In the genomic region with DNA sequence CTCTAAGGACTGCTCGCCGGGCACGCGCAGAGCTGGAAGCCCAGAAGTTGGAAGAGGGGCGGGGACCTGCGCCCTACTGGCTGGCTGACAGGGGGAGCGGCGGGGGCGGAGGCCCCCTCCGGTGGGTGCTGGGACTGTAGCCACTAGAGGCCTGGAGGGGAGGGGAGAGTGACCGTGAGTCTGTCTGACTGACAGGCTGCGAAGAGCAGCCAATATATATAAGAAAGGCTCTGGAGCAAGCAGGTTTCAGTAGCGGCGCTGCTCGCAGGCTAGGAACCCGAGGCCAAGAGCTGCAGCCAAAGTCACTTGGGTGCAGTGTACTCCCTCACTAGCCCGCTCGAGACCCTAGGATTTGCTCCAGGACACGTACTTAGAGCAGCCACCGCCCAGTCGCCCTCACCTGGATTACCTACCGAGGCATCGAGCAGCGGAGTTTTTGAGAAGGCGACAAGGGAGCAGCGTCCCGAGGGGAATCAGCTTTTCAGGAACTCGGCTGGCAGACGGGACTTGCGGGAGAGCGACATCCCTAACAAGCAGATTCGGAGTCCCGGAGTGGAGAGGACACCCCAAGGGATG, we compare ENCODE assay signal across 8 mouse cellular contexts. TPM values are rescaled to one million over a fixed set of nuclear protein-coding genes. Genes with fewer than 3 reads are reported as not detected.
A peak's percentile ranks its signal among the peaks of the same experiment; 100 is the strongest.
DNase-seq lines count a peak whose midpoint lies in the region; ATAC-seq and TF ChIP-seq lines count a peak whose summit lies in the region.

Gene Dll4 (plus strand): TSS at position 217 of the 576 bp plus-strand sequence.

- no peak for DNase-seq in left cerebral cortex, adult 2 months (ENCODE audit: extremely low spot score in 1 of 2, low spot score in 2 of 2)
- no peak for DNase-seq in left cerebral cortex, adult 9 months (ENCODE audit: low spot score in 2 of 2)
- peak; percentile 67 to 80 for DNase-seq in adrenal gland, postnatal 36 days
- DNase-seq in heart, adult 11 months = peak; percentile 99
- DNase-seq in liver, postnatal 0 days = peak; percentile 63
- DNase-seq in layer of hippocampus, adult 8-10 months (ENCODE audit: low spot score in 2 of 2) = no peak

- peak within 1 kb of the TSS; percentile 44; the same call in 1 of the 2 replicates for H3K27ac ChIP-seq in left cerebral cortex, adult 2 months
- peak within 1 kb of the TSS; percentile 44 for H3K27ac ChIP-seq in intestine, embryonic 16.5 days (ENCODE audit: low read length)
- H3K27ac ChIP-seq in liver, postnatal 0 days (ENCODE audit: low read depth) = no peak within 1 kb of the TSS; the same call in 1 of the 2 replicates
- no peak within 1 kb of the TSS for H3K27ac ChIP-seq in neural tube, embryonic 15.5 days (replicated peaks)

- H3K9ac ChIP-seq in intestine, embryonic 16.5 days (ENCODE audit: low read depth, low read length) = peak within 1 kb of the TSS; percentile 69
- H3K9ac ChIP-seq in liver, postnatal 0 days (replicated peaks) = peak within 1 kb of the TSS; percentile 50
- peak within 1 kb of the TSS; percentile 59 for H3K9ac ChIP-seq in neural tube, embryonic 15.5 days (replicated peaks)

- peaks cover 46% of the 10 kb centered on the region for H3K27me3 ChIP-seq in intestine, embryonic 16.5 days (replicated peaks; ENCODE audit: control insufficient read depth, insufficient read depth, low read length)
- peaks cover 80% of the 10 kb centered on the region for H3K27me3 ChIP-seq in liver, postnatal 0 days (ENCODE audit: insufficient read depth, low read length)
- H3K27me3 ChIP-seq in neural tube, embryonic 15.5 days (replicated peaks) = peaks cover 93% of the 10 kb centered on the region

- peak within 1 kb of the TSS; percentile 50 for H3K4me3 ChIP-seq in left cerebral cortex, adult 2 months
- H3K4me3 ChIP-seq in intestine, embryonic 16.5 days (ENCODE audit: low read length) = peak within 1 kb of the TSS; percentile 63
- peak within 1 kb of the TSS; percentile 55 for H3K4me3 ChIP-seq in liver, postnatal 0 days (ENCODE audit: low read depth, low read length)
- peak within 1 kb of the TSS; percentile 50 for H3K4me3 ChIP-seq in neural tube, embryonic 15.5 days (replicated peaks)

- intact Hi-C loops in left cerebral cortex, adult 2 months (cut with DNase I) = no loop called here

- ATAC-seq in intestine, embryonic 16.5 days = peak; percentile 56
- peak; percentile 30 for ATAC-seq in liver, postnatal 0 days
- 0 out of 2 replicates have a peak, but pooled peaks have one; percentile 15 for ATAC-seq in neural tube, embryonic 15.5 days (ENCODE audit: low FRiP score)

- H3K9me3 ChIP-seq in intestine, embryonic 16.5 days (ENCODE audit: control insufficient read depth, low read length) = no peaks in the 10 kb centered on the region
- H3K9me3 ChIP-seq in liver, postnatal 0 days (ENCODE audit: low read length) = no peaks in the 10 kb centered on the region
- no peaks in the 10 kb centered on the region for H3K9me3 ChIP-seq in neural tube, embryonic 15.5 days (replicated peaks)

- H3K4me2 ChIP-seq in intestine, embryonic 16.5 days (ENCODE audit: low read depth, low read length) = peak within 1 kb of the TSS; percentile 99
- peak within 1 kb of the TSS; percentile 73 for H3K4me2 ChIP-seq in liver, postnatal 0 days (ENCODE audit: low read depth, low read length)
- H3K4me2 ChIP-seq in neural tube, embryonic 15.5 days = peak within 1 kb of the TSS; percentile 98

- H3K4me1 ChIP-seq in intestine, embryonic 16.5 days (ENCODE audit: control insufficient read depth, insufficient read depth, low read length) = peaks cover 42% of the 10 kb centered on the region
- peaks cover 52% of the 10 kb centered on the region for H3K4me1 ChIP-seq in liver, postnatal 0 days (ENCODE audit: insufficient read depth)
- peaks cover 76% of the 10 kb centered on the region for H3K4me1 ChIP-seq in neural tube, embryonic 15.5 days

- no peaks in the 10 kb centered on the region for H3K36me3 ChIP-seq in intestine, embryonic 16.5 days (ENCODE audit: control insufficient read depth, insufficient read depth, low read length)
- no peaks in the 10 kb centered on the region for H3K36me3 ChIP-seq in liver, postnatal 0 days (replicated peaks; ENCODE audit: insufficient read depth, low read length)
- H3K36me3 ChIP-seq in neural tube, embryonic 15.5 days = no peaks in the 10 kb centered on the region

- WGBS in intestine, embryonic 16.5 days = under 1% methylated on average over 33 of the region's 33 CpGs
- 1% methylated on average over 33 of the region's 33 CpGs for WGBS in liver, postnatal 0 days (ENCODE audit: insufficient replicate concordance)
- under 1% methylated on average over 32 of the region's 33 CpGs for WGBS in neural tube, embryonic 15.5 days

- no peak for TF ChIP-seq EP300 in liver, postnatal 0 days (IDR thresholded peaks at IDR 0.05; ENCODE audit: low read depth)

- TF ChIP-seq CTCF in left cerebral cortex, adult 2 months (IDR thresholded peaks at IDR 0.05) = peak; percentile 34
- peak; percentile 18; the same call in 1 of the 2 replicates for TF ChIP-seq CTCF in liver, postnatal 0 days (IDR thresholded peaks at IDR 0.05; ENCODE audit: low read depth)

RNA-seq across cellular contexts. Expression of gene Dll4, which starts in this region (rescaled TPM):
- 1 to 10 TPM; 2.3 to 2.4 TPM for total RNA-seq in left cerebral cortex, adult 2 months (2021)
- total RNA-seq in adrenal gland, postnatal 36 days (2021) = 10 to 100 TPM in 1 of 2 experiments, 1 to 10 TPM in 1; 7.2 to 10.6 TPM
- 8.4 and 8.7 TPM in 2 replicates for polyA plus RNA-seq in intestine, embryonic 16.5 days (2015; fragmentation: Nextera tagmentation; extraction: Ambion mirVana)
- polyA plus RNA-seq in liver, postnatal 0 days (2015; fragmentation: Nextera tagmentation; extraction: Ambion mirVana) = 1.8 and 1.9 TPM in 2 replicates
- polyA plus RNA-seq in neural tube, embryonic 15.5 days (2015; fragmentation: Nextera tagmentation; extraction: Ambion mirVana) = 3.9 and 10.4 TPM in 2 replicates
- total RNA-seq in layer of hippocampus, adult 8-10 months (2022) = 1 to 10 TPM; 2.1 to 3.7 (median 3.2) TPM

Comparison
In these comparisons a context has a peak if more than half of its experiments do, and no peak if none do; other contexts are left out.
1. DNase-seq: peak in adrenal gland, postnatal 36 days (2 of 2), heart, adult 11 months (single experiment) and liver, postnatal 0 days (single experiment); none in left cerebral cortex, adult 2 months (0 of 2), left cerebral cortex, adult 9 months (0 of 2) and layer of hippocampus, adult 8-10 months (0 of 2).
2. H3K27ac ChIP-seq: peak in left cerebral cortex, adult 2 months (single experiment) and intestine, embryonic 16.5 days (single experiment); none in liver, postnatal 0 days (single experiment) and neural tube, embryonic 15.5 days (single experiment).
3. Peak in every context shown above with its lines, with median percentiles within 50 percentile points of each other: H3K4me3 ChIP-seq, ATAC-seq, H3K4me2 ChIP-seq and H3K9ac ChIP-seq.